Mouse (Mus musculus) brain, embryonic 14.5 days (tissue): ENCODE measurements at regions not wholly inside any gene's neighbourhood (a gene's known extent, or its start where the extent isn't known, plus 50 kb on each side); places are given as distances from the start of the nearest gene placed in this dataset.
"Not testable (repeated sequence)": the region's sequence is repeated elsewhere in the genome, so short reads cannot be mapped to it uniquely, and the experiment has no call there.

Experiments used
- CTCF ChIP-seq: fragments of 200-500 bp; IDR thresholded peaks from 2 replicates; pipeline ENCODE4 v1.5.1; 2012; ENCODE audit warnings: inconsistent platforms, mild to moderate bottlenecking, moderate library complexity, borderline replicate concordance; ENCODE audit not compliant: insufficient read depth, insufficient read length; ENCODE audit errors: extremely low read depth
- POLR2A ChIP-seq: fragments of 200-500 bp; IDR thresholded peaks from 2 replicates; pipeline ENCODE4 v1.6.1; 2012; ENCODE audit warnings: mild to moderate bottlenecking, inconsistent platforms, borderline replicate concordance; ENCODE audit not compliant: poor library complexity, insufficient read depth, insufficient read length, severe bottlenecking; ENCODE audit errors: extremely low read depth

- not testable (repeated sequence) for TF ChIP-seq CTCF, POLR2A
Observed at GRCm38 (mm10) chr4:23194756-23195155, 706.6 kb upstream of the Pou3f2 start.
